Mouse (Mus musculus) CD4-positive helper T cell, adult 2 months (primary cell): Measurements from ENCODE around the gene Tes3-ps.

ENCODE experiments used
- DNase-seq: peaks from one replicate; pipeline ENCODE4 v3.0.0-alpha.2; 2012; ENCODE audit warnings: low read depth, missing footprints, low spot score

Gene Tes3-ps

DNA sequence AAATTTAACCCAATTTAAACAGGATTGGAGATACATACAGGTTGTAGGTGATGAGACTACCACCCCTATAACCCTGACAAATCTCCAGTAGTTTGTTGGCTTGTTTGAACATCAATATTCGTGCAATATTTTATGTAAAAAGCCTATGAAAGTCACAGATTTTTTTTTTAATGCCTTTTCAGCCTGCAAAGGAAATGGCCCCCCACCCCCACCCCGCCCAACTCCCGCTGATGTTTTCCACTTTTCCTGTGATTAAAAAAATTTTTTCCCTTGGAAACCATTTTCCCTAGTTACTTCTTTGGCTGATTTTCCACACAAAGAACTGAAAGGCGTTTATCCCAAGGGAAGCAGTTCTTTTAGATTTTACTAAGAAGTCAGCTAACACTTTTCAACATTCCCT is 11.4 kb downstream of the Tes3-ps start, which contains the start of gene Ecm2:
Gene Ecm2 (plus strand): TSS at position 301 of the 400 bp plus-strand sequence.
- DNase-seq = no peak

DNA sequence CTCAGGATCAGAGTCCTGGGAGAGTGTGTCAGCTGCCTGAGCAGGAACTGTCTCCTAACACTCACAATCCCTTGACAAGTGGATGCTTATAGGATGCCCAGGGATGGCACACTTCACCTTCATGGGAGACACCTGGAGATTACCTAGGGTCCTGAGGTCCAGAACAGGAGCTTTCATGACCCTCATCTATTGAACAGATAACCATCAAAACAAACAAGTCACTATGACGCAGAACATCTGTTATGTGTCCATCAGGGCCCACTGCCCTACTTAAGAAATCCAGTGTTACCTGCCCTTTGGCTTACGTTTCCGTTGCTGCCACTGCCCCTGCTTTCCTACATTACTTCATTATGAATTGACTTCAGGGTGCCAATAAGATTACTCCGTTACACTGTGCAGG is 12.7 kb downstream of the Tes3-ps start:
- DNase-seq = no peak

DNA sequence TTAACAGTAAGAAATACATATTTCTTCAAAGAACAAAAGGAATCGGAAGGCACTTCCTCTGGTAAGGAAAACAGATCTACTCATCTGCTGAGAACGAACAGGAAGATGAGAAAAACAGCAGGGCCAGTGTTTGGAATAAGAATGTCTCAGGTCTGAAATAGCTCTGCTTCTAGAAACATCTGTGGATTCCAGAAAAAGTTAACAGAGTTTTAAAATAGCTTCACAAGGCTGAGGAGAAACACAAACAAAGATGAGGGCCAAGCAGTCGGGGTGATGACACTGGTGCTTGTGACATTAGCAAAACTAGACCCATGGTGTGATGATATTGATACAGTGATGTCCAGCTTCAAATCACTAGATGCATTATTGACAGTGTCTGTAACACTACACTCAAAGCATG is 14.1 kb downstream of the Tes3-ps start:
- DNase-seq = no peak

DNA sequence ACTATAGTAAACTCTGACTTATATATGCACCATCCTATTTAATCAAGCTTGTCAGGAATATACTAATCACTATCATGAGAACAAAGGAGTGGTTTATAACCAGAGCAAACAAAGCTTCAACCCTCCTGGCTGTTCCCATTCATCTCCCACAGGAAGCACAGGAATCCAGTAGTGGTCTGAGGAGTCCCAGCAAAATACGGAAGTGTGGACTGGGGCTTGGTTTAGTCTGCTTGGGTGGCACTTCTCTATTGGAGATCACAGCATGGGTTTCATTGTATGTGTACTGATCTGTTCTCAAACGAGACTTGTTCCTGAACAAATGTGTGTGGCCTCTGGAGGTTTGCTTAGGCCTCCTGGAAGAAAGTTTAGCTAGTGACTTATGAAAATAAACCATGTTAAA is 25.6 kb downstream of the Tes3-ps start:
- DNase-seq = no peak

DNA sequence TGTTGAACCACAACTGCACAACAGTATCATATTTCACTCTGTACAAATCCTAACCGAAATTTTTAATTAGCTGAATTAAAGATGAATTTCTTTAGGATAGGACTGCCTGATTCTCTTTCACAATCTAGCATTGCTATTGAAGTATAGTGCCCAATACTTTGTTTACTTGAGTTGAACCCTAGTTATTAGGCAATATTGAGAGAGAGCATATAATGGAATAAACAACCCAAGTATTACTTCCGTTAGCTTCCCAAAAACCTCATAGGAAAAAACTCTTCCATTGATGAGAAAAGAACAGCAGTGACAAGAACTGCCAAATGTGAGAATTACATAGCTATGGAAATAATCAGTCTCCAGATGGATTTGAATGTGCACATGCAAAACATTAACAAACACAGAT is 33.1 kb downstream of the Tes3-ps start:
- no peak for DNase-seq

DNA sequence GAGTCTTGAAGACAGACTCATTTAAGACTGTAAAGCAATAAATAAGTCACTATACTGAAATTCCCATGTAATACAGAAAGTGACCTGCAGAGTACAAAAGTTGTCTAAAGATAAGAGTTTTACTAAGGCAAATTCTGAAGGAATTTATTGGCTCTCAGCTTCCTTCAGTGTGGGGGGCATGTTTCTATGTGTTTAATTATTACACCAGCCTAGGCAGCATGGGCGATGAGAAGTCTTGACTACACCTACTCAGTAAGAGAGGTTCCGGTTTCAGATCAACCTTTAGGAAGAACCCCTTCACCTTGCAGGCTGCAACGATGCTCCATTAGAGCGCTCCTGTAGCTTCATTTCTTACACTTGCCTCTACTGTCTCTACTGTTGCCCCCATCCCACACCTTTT is 37.5 kb downstream of the Tes3-ps start:
- no peak for DNase-seq

DNA sequence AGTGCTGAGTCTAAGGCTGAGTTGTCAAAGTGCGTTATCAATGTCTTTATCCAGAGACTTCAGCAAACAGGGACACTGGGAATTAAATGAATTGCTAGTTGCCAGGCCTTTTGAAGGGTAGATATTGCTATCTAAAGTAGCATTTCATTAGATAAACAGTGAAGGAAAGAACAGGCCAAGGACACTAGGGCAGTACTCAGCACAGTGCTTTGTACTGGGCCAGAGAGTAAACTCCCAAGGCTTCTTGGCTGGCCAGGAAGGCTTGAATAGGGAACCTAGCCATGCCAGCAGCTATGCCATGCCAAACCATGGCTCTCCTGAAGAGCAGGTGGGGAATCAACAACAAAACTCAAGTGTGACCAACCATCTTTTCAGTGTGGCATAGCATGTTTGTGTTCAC is 43.8 kb downstream of the Tes3-ps start:
- no peak for DNase-seq

DNA sequence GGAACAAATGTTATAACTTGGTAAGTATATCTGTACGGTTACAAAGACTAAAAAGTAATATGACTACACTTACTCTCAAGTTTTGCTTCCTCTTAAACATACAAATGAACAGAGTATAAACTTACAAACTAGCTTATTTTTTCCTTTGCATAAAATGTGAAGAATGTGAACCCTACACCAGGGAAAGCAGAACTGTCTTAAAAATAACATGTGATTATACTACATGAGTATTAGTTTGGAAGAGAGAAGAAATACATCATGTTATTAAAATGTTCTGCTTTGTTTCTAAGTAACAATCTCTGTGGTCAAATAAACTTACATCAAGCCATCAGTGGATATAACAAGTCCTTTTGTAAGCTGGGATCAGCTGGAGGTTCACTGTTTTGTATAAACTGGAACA is 45.6 kb downstream of the Tes3-ps start:
- DNase-seq = no peak

DNA sequence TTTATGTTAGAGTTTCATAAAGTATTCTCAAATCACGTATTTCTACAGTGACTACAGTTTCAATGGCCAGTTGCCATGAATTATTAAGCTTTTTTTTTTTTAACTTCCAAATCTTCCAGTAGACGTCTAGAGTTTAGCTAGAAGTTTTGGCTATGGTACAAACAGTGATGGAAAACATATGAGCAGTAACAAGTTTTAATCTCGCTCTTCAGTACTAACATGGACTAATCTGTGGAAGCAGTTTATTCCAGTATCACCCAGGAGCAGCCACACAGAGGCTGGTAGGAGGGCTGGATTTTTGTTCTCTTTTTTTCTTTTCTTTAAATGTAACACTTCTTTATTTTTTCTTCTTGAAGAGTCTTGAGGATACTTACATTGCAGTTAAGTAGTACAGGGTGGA is 51.2 kb downstream of the Tes3-ps start, which contains the start of gene Aspn:
Gene Aspn (plus strand): TSS at position 165 of the 400 bp plus-strand sequence.
- DNase-seq = no peak

DNA sequence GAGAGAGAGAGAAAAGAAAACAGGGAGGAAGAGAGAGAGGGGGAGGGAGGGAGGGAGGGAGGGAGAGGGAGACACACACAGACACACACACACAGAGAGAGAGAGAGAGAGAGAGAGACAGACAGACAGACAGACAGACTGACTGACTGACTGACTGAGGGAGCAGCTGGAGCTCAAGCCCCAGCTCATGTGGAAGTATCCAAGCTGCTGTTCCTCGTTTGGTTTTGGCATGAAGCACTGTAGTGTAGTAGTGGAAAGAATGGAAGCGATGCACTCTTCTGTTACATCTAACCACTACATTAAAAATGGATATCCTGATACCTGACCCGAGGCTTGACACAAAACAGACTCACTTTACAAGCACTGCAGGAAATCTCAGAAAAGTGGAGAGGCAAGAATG is 52.5 kb downstream of the Tes3-ps start:
- no peak for DNase-seq
